Mouse (Mus musculus) testis, adult 2 months (tissue): ENCODE results near the gene Stra6. TPM values are rescaled to one million over a fixed set of nuclear protein-coding genes. Genes with fewer than 3 reads are reported as not detected.

Experiments used
- H3K27ac ChIP-seq: fragments of 200-500 bp; 2 replicates; pipeline ENCODE4 v1.5.1; 2012; ENCODE audit warnings: low read depth, low read length; ENCODE audit not compliant: control insufficient read depth, insufficient read depth
- H3K27me3 ChIP-seq: fragments of 200-500 bp; 2 replicates; pipeline ENCODE4 v1.6.1; 2012; ENCODE audit warnings: mild to moderate bottlenecking, low read length, moderate library complexity; ENCODE audit not compliant: control insufficient read depth, insufficient read depth
- H3K36me3 ChIP-seq: fragments of 200-500 bp; 2 replicates; pipeline ENCODE4 v1.6.1; 2012; ENCODE audit warnings: mild to moderate bottlenecking, low read length; ENCODE audit not compliant: control insufficient read depth, insufficient read depth
- H3K4me1 ChIP-seq: fragments of 200-500 bp; 2 replicates; pipeline ENCODE4 v1.6.1; 2012; ENCODE audit warnings: low read length; ENCODE audit not compliant: control insufficient read depth, insufficient read depth
- H3K4me3 ChIP-seq: fragments of 200-500 bp; 2 replicates; pipeline ENCODE4 v1.5.1; 2012; ENCODE audit warnings: low read depth, mild to moderate bottlenecking, low read length, moderate library complexity, mixed read lengths; ENCODE audit not compliant: control insufficient read depth
- CTCF ChIP-seq: fragments of 200-500 bp; IDR thresholded peaks from 2 replicates; pipeline ENCODE4 v1.5.1; 2012; ENCODE audit warnings: low read depth, mild to moderate bottlenecking, inconsistent platforms, low read length, moderate library complexity; ENCODE audit not compliant: control insufficient read depth, insufficient read depth, insufficient replicate concordance
- POLR2A ChIP-seq: fragments of 200-500 bp; IDR thresholded peaks from 2 replicates; pipeline ENCODE4 v1.6.1; 2012; ENCODE audit warnings: low read depth, mild to moderate bottlenecking, inconsistent platforms, low read length, moderate library complexity; ENCODE audit not compliant: control insufficient read depth
- polyA plus RNA-seq: library from polyadenylated mRNA; depleted of rRNA; stranded (reverse); fragments of >200 nt; gene quantifications from 2 replicates; pipeline ENCODE4 v1.2.3, GENCODE M21; 2012

The Stra6 gene
- polyA plus RNA-seq, 1 experiment, result 6.4 TPM

GRCm38 (mm10) chr9:58028841-58029240, 34.7 kb upstream of the Stra6 start:
- no peaks in the 10 kb centered on the region for H3K36me3 ChIP-seq
- TF ChIP-seq CTCF (no peak), POLR2A (no peak)
- no peaks in the 10 kb centered on the region for H3K4me1 ChIP-seq
- H3K4me3 ChIP-seq, result no peak overlapping the region
- no peaks in the 10 kb centered on the region for H3K27me3 ChIP-seq
- H3K27ac ChIP-seq, result no peak overlapping the region

- H3K4me3 ChIP-seq, result no peak overlapping the region
- H3K36me3 ChIP-seq, result no peaks in the 10 kb centered on the region
- no peaks in the 10 kb centered on the region for H3K27me3 ChIP-seq
- no peaks in the 10 kb centered on the region for H3K4me1 ChIP-seq
- H3K27ac ChIP-seq, result no peak overlapping the region
- TF ChIP-seq POLR2A (no peak), CTCF (no peak)
Measured at GRCm38 (mm10) chr9:58029635-58030034, 34.0 kb upstream of the Stra6 start.

- Histone ChIP-seq H3K27ac (no peak overlapping the region), H3K36me3 (no peaks in the 10 kb centered on the region), H3K4me3 (no peak overlapping the region), H3K27me3 (no peaks in the 10 kb centered on the region), H3K4me1 (no peaks in the 10 kb centered on the region)
- TF ChIP-seq CTCF (no peak), POLR2A (no peak)
Measured at GRCm38 (mm10) chr9:58031895-58032294, 31.7 kb upstream of the Stra6 start.

- no peaks in the 10 kb centered on the region for H3K27me3 ChIP-seq
- TF ChIP-seq CTCF (no peak), POLR2A (no peak)
Measured at GRCm38 (mm10) chr9:58035519-58035918, 28.1 kb upstream of the Stra6 start.

GRCm38 (mm10) chr9:58035951-58036698, 27.5 kb upstream of the Stra6 start:
- Histone ChIP-seq H3K27me3 (no peaks in the 10 kb centered on the region), H3K4me3 (no peak overlapping the region), H3K27ac (0 out of 2 replicates have a peak overlapping the region, but pooled peaks have one; percentile 8), H3K36me3 (no peaks in the 10 kb centered on the region), H3K4me1 (peaks cover 3% of the 10 kb centered on the region; the same call in 1 of the 2 replicates)
- TF ChIP-seq POLR2A, result no peak
- no peak for TF ChIP-seq CTCF

More at GRCm38 (mm10) chr9:58035519-58035918, 28.1 kb upstream of the Stra6 start:
- Histone ChIP-seq H3K27ac (no peak overlapping the region), H3K4me1 (peaks cover 3% of the 10 kb centered on the region; the same call in 1 of the 2 replicates), H3K4me3 (no peak overlapping the region), H3K36me3 (no peaks in the 10 kb centered on the region)

- H3K27me3 ChIP-seq, result no peaks in the 10 kb centered on the region
- TF ChIP-seq POLR2A (no peak), CTCF (no peak)
- no peak overlapping the region for H3K27ac ChIP-seq
- H3K4me1 ChIP-seq, result peaks cover 6% of the 10 kb centered on the region; the same call in 1 of the 2 replicates
- no peak overlapping the region for H3K4me3 ChIP-seq
- H3K36me3 ChIP-seq, result no peaks in the 10 kb centered on the region
Measured at GRCm38 (mm10) chr9:58036961-58037360, 26.6 kb upstream of the Stra6 start.

- Histone ChIP-seq H3K36me3 (no peaks in the 10 kb centered on the region), H3K27ac (no peak overlapping the region), H3K27me3 (no peaks in the 10 kb centered on the region), H3K4me3 (no peak overlapping the region; the same call in 1 of the 2 replicates), H3K4me1 (peaks cover 12% of the 10 kb centered on the region)
- TF ChIP-seq POLR2A (no peak), CTCF (peak; percentile 85; the same call in 1 of the 2 replicates)
Measured at GRCm38 (mm10) chr9:58038500-58039168, 25.0 kb upstream of the Stra6 start.
